Mouse (Mus musculus): Measurements from ENCODE around the gene Eif5. TPM values are rescaled to one million over a fixed set of nuclear protein-coding genes. Genes with fewer than 3 reads are reported as not detected.

Eif5 gene
- total and polyA plus RNA-seq, 3 experiments: 201 to 330 (median 276) TPM

DNA sequence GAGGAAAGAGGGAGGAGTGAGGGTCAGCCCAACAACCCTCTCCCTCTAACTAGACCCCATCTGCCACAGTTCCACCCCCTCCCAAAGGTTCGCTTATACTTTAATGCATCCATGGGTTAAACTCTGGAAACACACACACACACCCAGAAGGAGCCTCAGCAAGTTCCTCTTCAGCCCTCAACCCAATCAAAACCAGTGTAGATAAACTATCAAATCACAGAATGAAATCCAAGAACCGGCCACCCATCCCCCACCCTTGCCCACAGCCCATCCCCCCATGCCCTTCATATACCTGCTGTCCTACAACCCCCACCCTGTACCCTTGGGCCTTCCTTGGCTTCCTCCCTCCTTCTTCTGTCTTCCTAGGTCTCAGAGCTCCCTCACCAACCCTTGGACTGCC, 16.8 kb upstream of the Eif5 start (continued):
- TF ChIP-seq MYB (IDR thresholded peaks at IDR 0.05; ENCODE audit: low read depth, low read length) (no peak), USF2 (IDR thresholded peaks at IDR 0.05; ENCODE audit: borderline replicate concordance in 1 of 2, insufficient read depth in 1 of 2, low read depth in 1 of 2, low read length in 2 of 2) (no peak), SIN3A (IDR thresholded peaks at IDR 0.05; ENCODE audit: low read length) (peak; percentile 25; the same call in 1 of the 2 replicates), SMC3 (IDR thresholded peaks at IDR 0.05; ENCODE audit: low read depth, low read length) (no peak), RCOR1 (IDR thresholded peaks at IDR 0.05; ENCODE audit: low read depth, low read length) (peak; percentile 98), HCFC1 (IDR thresholded peaks at IDR 0.05; ENCODE audit: low read depth, low read length) (no peak), ZMIZ1 (IDR thresholded peaks at IDR 0.05; ENCODE audit: low read depth, low read length) (no peak), ETS1 (IDR thresholded peaks at IDR 0.05; ENCODE audit: low read depth, low read length) (peak; percentile 46; the same call in 1 of the 2 replicates), POLR2AphosphoS2 (IDR thresholded peaks at IDR 0.05; ENCODE audit: low read length) (no peak), NRF1 (IDR thresholded peaks at IDR 0.05; ENCODE audit: insufficient read depth, low read depth, low read length, poor library complexity, severe bottlenecking) (no peak), MAFK (IDR thresholded peaks at IDR 0.05; ENCODE audit: borderline replicate concordance, low read depth, low read length) (peak; percentile 57; the same call in 1 of the 2 replicates), ELF1 (IDR thresholded peaks at IDR 0.05; ENCODE audit: low read depth, low read length) (no peak), TBP (IDR thresholded peaks at IDR 0.05; ENCODE audit: low read depth, low read length) (no peak), TCF12 (IDR thresholded peaks at IDR 0.05; ENCODE audit: low read depth, low read length) (peak; percentile 64; the same call in 1 of the 2 replicates), BHLHE40 (IDR thresholded peaks at IDR 0.05; ENCODE audit: borderline replicate concordance, low read depth, low read length) (no peak), CTCF (IDR thresholded peaks at IDR 0.05 in 2 of 3, conservative IDR thresholded peaks at IDR 0.05 in 1 of 3; ENCODE audit: control insufficient read depth in 1 of 3, insufficient read depth in 1 of 3, low read depth in 2 of 3, low read length in 3 of 3, poor library complexity in 1 of 3, severe bottlenecking in 1 of 3) (no peak), EP300 (IDR thresholded peaks at IDR 0.05; ENCODE audit: low read depth in 1 of 2, low read length in 2 of 2) (peak; percentile 57 to 78; a peak in 3 of 4 replicates), POLR2AphosphoS5 (IDR thresholded peaks at IDR 0.05; ENCODE audit: borderline replicate concordance, low read depth, low read length) (no peak), ZC3H11A (IDR thresholded peaks at IDR 0.05; ENCODE audit: low read depth, low read length) (no peak), MYC (IDR thresholded peaks at IDR 0.05; ENCODE audit: low read depth, low read length) (no peak), KAT2A (conservative IDR thresholded peaks at IDR 0.05; ENCODE audit: low read depth, low read length) (no peak), GATA1 (IDR thresholded peaks at IDR 0.05; ENCODE audit: low read depth, low read length) (peak; percentile 77)

DNA sequence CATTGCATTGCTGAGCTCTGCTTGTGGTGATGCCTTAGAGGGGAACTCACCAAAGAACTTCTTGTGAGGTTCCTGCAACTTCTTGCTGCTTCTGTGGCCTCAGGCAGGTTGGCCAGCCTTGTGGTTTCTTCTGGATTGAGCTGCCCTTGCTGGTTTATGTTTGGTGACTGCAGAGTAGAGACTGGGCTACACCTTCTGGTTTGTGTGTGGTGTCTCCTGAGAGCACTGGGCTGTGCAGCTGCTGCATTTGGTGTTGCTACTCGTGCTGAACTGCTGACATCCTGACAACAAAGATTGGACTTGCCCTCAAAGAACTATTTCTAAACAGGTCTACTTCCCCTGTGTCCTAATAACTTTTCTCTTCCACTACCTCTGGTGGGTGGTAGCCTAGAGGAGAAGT, 13.3 kb upstream of the Eif5 start:
- peaks cover 0 to 12% of the 10 kb centered on the region in 2 experiments; a peak in 2 of 4 replicates for H3K4me1 ChIP-seq (ENCODE audit: control insufficient read depth in 1 of 2, insufficient read depth in 2 of 2, low read length in 2 of 2)
- no peak overlapping the region for H3K9ac ChIP-seq (ENCODE audit: control insufficient read depth, low read depth, low read length, poor library complexity, severe bottlenecking)
- no peak for DNase-seq (ENCODE audit: low read depth, low spot score)
- no peak overlapping the region for H3K27ac ChIP-seq (ENCODE audit: control insufficient read depth, low read depth, low read length)
- no peak overlapping the region for H3K4me3 ChIP-seq (ENCODE audit: control insufficient read depth in 1 of 2, insufficient read depth in 1 of 2, low read depth in 2 of 2, low read length in 2 of 2)
- H3K36me3 ChIP-seq (ENCODE audit: control insufficient read depth in 1 of 2, insufficient read depth in 2 of 2, low read length in 2 of 2): peaks cover 0 to 8% of the 10 kb centered on the region in 2 experiments; a peak in 2 of 4 replicates
- H3K79me2 ChIP-seq (ENCODE audit: control insufficient read depth, insufficient read depth, low read length, poor library complexity): no peaks in the 10 kb centered on the region
- no peaks in the 10 kb centered on the region for H3K9me3 ChIP-seq (replicated peaks; ENCODE audit: insufficient read depth, low read length)
- H3K27me3 ChIP-seq (ENCODE audit: control insufficient read depth in 1 of 2, insufficient read depth in 2 of 2, low read length in 2 of 2): no peaks in the 10 kb centered on the region
- TF ChIP-seq BHLHE40 (IDR thresholded peaks at IDR 0.05; ENCODE audit: borderline replicate concordance, low read depth, low read length) (no peak), SIN3A (IDR thresholded peaks at IDR 0.05; ENCODE audit: low read length) (no peak), NELFE (IDR thresholded peaks at IDR 0.05; ENCODE audit: low read depth, low read length) (no peak), HCFC1 (IDR thresholded peaks at IDR 0.05; ENCODE audit: low read depth, low read length) (no peak), ELF1 (IDR thresholded peaks at IDR 0.05; ENCODE audit: low read depth, low read length) (no peak), MEF2A (IDR thresholded peaks at IDR 0.05; ENCODE audit: extremely low read depth, insufficient replicate concordance, low read depth, low read length, poor library complexity, severe bottlenecking) (no peak), GATA1 (IDR thresholded peaks at IDR 0.05; ENCODE audit: low read depth, low read length) (no peak), MAX (IDR thresholded peaks at IDR 0.05; ENCODE audit: low read length) (no peak), TBP (IDR thresholded peaks at IDR 0.05; ENCODE audit: low read depth, low read length) (no peak), ZKSCAN1 (IDR thresholded peaks at IDR 0.05; ENCODE audit: low read depth, low read length) (no peak), CTCF (IDR thresholded peaks at IDR 0.05 in 2 of 3, conservative IDR thresholded peaks at IDR 0.05 in 1 of 3; ENCODE audit: control insufficient read depth in 1 of 3, insufficient read depth in 1 of 3, low read depth in 2 of 3, low read length in 3 of 3, poor library complexity in 1 of 3, severe bottlenecking in 1 of 3) (no peak)
